Mouse (Mus musculus) c-Kit-negative CD71-positive TER-119-positive erythroid progenitor cells, embryonic 14.5 days (primary cell): ENCODE results near the gene Ccr3.
"Not testable (repeated sequence)": the region's sequence is repeated elsewhere in the genome, so short reads cannot be mapped to it uniquely, and the experiment has no call there.

ENCODE experiments used
- DNase-seq: peaks from one replicate; pipeline ENCODE4 v3.0.0-alpha.2; 2013; ENCODE audit warnings: low read depth, low spot score

Ccr3 gene

GRCm38 (mm10) chr9:124040932-124041331, 19.2 kb downstream of the Ccr3 start:
- DNase-seq = no peak

GRCm38 (mm10) chr9:124053532-124053931, 31.8 kb downstream of the Ccr3 start:
- no peak for DNase-seq

GRCm38 (mm10) chr9:124056158-124056709, 34.5 kb downstream of the Ccr3 start:
- DNase-seq = no peak

- DNase-seq = no peak
These were observed 38.0 kb downstream of the Ccr3 start for GRCm38 (mm10) chr9:124059660-124060352.

DNA sequence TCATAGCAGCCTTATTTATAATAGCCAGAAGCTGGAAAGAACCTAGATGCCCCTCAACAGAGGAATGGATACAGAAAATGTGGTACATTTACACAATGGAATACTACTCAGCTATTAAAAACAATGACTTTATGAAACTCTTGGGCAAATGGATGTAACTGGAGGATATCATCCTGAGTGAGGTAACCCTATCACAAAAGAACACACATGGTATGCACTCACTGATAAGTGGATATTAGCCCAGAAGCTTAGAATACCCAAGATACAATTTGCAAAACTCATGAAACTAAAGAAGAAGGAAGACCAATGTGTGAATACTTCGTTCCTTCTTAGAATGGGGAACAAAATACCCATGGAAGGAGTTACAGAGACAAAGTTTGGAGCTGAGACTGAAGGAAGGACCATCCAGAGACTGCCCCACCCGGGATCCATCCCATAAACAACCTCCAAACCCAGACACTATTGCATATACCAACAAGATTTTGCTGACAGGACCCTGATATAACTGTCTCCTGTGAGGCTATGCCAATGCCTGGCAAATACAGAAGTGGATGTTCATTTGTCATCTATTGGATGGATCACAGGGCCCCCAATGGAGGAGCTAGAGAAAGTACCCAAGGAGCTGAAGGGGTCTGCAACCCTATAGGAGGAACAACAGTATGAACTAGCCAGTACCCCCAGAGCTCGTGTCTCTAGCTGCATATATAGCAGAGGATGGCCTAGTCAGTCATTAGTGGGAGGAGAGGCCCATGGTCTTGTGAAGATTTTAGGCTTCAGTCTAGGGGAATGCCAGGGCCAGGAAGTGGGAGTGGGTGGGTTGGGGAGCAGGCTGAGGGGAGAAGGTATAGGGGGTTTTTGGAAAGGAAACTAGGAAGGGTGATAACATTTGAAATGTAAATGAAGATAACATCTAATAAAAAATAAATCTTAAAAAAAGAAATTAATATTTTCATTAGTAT, 40.0 kb downstream of the Ccr3 start:
- not testable (repeated sequence) for DNase-seq

DNA sequence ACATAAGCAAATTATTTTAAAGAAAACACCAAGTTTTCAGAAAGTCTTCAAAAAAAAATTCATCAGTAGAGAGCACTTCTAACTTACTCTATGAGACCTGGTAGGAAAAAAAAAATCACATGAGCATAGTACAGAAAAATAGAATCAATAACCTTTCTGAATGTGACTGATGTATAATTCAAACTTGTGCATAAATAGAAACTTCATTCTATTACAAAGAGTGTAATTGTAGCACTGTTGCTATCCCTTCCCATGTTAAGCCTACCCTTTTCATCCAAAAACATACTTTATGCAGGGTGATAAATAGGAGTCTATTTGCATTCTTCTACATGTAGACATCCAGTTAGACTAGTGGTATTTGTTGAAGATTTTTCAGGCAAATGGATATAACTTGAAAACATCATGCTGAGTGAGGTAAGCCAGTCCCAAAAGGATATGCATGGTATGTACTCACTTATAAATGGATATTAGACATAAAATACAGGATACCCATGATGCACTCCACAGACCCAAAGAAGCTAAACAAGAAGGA, 44.9 kb downstream of the Ccr3 start:
- no peak for DNase-seq

DNA sequence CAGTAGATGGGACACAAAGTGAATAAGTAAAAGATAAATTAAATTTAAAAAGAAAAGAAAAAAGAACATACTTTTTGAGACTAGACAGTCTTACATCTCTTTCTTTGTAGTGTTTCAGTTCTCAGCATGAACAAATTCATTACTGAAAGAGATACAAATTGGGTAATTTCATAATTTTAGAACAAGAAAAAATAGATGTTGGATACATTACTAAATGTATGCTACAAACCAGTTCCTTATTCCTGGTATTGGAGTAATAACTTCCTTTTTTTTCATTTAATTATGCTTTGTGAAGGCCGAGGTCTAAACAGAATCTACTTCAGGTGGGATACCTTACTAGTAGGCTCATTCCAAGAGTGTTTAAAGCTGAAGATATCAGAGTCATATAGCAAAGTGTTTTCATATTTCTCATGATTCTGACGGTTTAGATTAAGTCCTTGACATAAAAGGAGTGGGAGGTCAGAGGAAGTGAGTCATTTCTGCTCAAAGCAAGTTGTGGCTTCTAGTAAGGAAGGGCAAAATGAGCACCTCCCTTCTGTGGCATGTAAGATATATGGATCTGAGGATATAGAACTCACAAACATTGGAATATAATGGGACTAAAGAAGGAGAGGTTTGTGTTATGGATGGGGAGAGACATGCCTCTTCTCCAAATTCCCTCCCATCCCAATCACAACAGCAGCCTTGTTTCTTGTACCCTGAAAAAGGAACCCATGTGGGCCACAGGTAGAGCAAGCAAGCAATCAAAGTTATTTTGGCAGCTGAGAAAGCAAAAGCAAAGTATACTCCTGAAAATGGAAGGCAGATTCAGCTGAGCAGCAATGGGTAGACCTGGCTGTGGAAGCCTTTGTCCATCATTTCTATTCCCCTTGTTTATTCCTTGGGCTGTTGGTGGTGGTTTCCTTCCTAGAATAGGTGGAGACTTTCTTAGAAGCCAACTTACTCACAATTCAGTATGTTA, 46.6 kb downstream of the Ccr3 start:
- no peak for DNase-seq

DNA sequence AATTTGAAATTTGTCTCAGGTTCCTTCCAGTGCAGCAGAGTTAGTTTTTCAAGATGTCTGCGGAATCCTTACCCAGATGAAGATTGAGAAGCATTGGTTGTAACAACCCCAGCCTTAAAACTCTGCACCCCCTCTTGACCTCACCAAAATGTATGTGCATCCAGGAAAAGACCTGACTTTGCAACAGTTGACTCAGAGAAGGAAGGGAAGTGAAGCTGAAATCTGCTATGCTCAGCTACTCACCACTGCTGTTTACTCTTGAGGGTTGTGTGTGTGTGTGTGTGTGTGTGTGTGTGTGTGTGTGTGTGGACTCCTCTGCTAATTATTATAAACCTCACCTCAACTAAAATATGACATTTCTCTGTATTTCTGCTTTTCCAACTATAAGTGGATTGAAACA, 49.7 kb downstream of the Ccr3 start:
- DNase-seq = no peak

- no peak for DNase-seq
These were observed 58.0 kb downstream of the Ccr3 start for GRCm38 (mm10) chr9:124079803-124080202.

DNA sequence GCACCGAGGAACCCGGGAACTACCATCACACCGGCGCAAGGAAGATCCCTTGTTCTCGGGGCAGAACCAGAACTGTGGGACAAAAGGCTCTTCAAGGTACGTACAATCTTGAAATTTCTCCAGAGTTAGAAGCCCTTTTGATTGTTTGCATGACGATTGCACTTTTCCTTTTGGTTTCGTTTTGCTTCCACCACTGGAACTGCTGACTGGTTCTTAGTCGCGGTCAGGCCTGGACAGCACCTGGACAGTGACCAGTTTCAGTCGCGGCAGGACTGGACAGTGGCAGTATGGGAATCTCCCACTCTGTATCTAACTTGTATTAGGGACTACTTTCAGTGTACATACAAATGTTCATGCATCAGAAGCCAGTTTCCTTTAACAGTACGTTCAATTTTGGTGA, 58.7 kb downstream of the Ccr3 start:
- DNase-seq = not testable (repeated sequence)
